Mouse (Mus musculus): ENCODE measurements at regions not wholly inside any gene's neighbourhood (a gene's known extent, or its start where the extent isn't known, plus 50 kb on each side); places are given as distances from the start of the nearest gene placed in this dataset.

DNA sequence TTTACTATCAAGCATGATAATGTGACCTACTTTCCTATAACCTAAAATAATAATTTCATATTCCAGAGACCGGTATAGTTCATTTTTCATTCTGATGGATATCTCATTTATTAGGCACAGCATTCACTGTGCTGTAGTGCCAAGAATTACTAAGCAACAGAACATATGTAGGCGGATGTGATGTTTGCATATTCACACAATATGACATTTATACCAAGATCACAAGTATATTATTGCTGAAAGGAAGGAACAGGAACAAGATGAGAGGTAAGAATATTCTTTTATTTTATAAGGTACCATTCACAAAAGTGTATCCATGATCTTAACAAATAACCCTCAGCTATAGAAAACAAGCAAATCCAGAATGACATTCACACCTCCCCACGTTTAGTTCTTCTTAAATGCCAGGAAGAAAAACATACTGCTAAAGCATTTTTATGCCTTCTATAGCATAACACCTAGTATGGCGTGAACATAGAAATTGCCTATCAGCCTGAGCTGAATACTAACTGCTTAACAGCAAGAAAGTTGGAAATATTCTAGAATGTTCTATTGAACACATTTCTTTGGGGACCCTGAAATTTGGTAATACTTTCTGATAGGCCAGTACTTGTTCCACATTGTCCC, 1062.8 kb upstream of the Acvr2a start:
- no peak for DNase-seq
- TF ChIP-seq POLR2A (IDR thresholded peaks at IDR 0.05; ENCODE audit: low read depth, low read length) (no peak), CTCF (conservative IDR thresholded peaks at IDR 0.05; ENCODE audit: insufficient read depth, insufficient read length, low read depth, low read length) (no peak)
- WGBS: 81% methylated on average over 4 of the region's 4 CpGs
- no peak overlapping the region for H3K27ac ChIP-seq (ENCODE audit: insufficient read depth, low read depth, low read length)
- no peak overlapping the region for H3K4me3 ChIP-seq (ENCODE audit: insufficient read depth, low read depth, low read length)
- H3K27me3 ChIP-seq (replicated peaks; ENCODE audit: control insufficient read depth, insufficient read depth, low read length): no peaks in the 10 kb centered on the region
- H3K4me1 ChIP-seq (ENCODE audit: control insufficient read depth, insufficient read depth, low read length): no peaks in the 10 kb centered on the region
- H3K36me3 ChIP-seq (ENCODE audit: control insufficient read depth, insufficient read depth, low read length): no peaks in the 10 kb centered on the region

DNA sequence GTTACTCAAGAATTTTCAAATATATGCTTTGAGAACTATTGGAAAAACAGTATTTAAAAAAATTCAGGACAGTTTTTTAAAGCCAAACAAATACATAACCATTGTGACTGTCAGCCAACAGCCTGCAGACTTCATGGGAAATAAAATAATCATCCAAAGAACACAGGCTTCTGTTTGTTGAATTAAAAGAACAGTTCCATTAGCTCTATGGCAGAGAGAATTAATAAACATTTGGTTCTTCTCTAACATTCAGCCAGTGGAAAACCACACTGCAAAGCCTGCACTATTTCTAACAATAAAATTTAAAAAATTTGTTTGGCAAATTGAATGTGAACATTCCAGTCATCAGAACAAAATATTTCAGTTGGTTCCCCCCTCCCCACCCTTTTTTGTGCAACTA, 1058.2 kb upstream of the Acvr2a start:
- Histone ChIP-seq H3K27me3 (replicated peaks; ENCODE audit: control insufficient read depth, insufficient read depth, low read length) (no peaks in the 10 kb centered on the region), H3K36me3 (ENCODE audit: control insufficient read depth, insufficient read depth, low read length) (no peaks in the 10 kb centered on the region), H3K27ac (ENCODE audit: insufficient read depth, low read depth, low read length) (no peak overlapping the region), H3K4me3 (ENCODE audit: insufficient read depth, low read depth, low read length) (no peak overlapping the region), H3K4me1 (ENCODE audit: control insufficient read depth, insufficient read depth, low read length) (no peaks in the 10 kb centered on the region)
- no peak for DNase-seq
- TF ChIP-seq POLR2A (IDR thresholded peaks at IDR 0.05; ENCODE audit: low read depth, low read length) (no peak), CTCF (conservative IDR thresholded peaks at IDR 0.05; ENCODE audit: insufficient read depth, insufficient read length, low read depth, low read length) (no peak)

DNA sequence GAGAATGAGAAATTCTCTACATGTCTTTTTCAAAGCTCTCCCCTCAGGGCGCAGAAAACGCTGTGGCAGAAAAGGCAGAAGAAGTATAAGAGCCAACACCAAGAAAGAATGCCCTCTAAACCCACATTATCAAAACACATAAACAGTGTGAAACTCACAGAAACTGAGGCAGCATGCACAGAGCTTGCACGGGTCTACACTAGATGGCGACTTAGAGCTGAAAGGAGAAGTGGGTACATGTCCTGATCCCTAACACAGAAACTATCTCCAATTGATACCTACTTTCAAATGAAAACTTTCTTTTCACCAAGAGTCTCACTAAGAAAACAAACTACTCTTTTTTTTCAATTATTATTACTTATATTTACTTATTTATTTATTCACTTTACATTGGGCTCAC, 1057.7 kb upstream of the Acvr2a start:
- H3K4me3 ChIP-seq (ENCODE audit: insufficient read depth, low read depth, low read length): no peak overlapping the region
- no peaks in the 10 kb centered on the region for H3K27me3 ChIP-seq (replicated peaks; ENCODE audit: control insufficient read depth, insufficient read depth, low read length)
- no peak for DNase-seq
- no peaks in the 10 kb centered on the region for H3K4me1 ChIP-seq (ENCODE audit: control insufficient read depth, insufficient read depth, low read length)
- no peaks in the 10 kb centered on the region for H3K36me3 ChIP-seq (ENCODE audit: control insufficient read depth, insufficient read depth, low read length)
- WGBS: 50% methylated on average over 4 of the region's 4 CpGs
- H3K27ac ChIP-seq (ENCODE audit: insufficient read depth, low read depth, low read length): no peak overlapping the region
- TF ChIP-seq POLR2A (IDR thresholded peaks at IDR 0.05; ENCODE audit: low read depth, low read length) (no peak), CTCF (conservative IDR thresholded peaks at IDR 0.05; ENCODE audit: insufficient read depth, insufficient read length, low read depth, low read length) (no peak)

DNA sequence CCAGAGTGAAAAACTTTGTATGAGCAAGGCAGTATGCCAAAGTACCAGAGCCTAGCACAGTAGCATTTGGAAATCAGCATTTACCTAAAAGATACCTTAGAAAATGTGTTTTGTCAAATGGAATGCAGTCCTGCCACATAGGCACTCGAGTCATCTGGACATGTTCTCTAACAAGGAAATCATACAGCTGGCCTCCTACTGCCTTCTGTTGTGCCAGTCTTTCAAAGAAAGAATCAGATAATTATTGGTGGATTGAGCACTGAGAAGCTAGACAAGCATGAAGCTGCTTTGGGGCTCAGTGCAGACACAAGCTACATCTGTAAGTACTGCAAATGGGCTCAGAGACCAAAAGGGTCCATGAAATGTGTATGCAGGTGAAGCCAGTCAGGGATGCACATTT, 1038.1 kb upstream of the Acvr2a start:
- no peak overlapping the region for H3K4me3 ChIP-seq (ENCODE audit: insufficient read depth, low read depth, low read length)
- H3K4me1 ChIP-seq (ENCODE audit: control insufficient read depth, insufficient read depth, low read length): no peaks in the 10 kb centered on the region
- WGBS: 46% methylated on average over 1 of the region's 1 CpGs
- no peak for DNase-seq
- no peaks in the 10 kb centered on the region for H3K36me3 ChIP-seq (ENCODE audit: control insufficient read depth, insufficient read depth, low read length)
- TF ChIP-seq POLR2A (IDR thresholded peaks at IDR 0.05; ENCODE audit: low read depth, low read length): no peak
- TF ChIP-seq CTCF (conservative IDR thresholded peaks at IDR 0.05; ENCODE audit: insufficient read depth, insufficient read length, low read depth, low read length): no peak
- no peaks in the 10 kb centered on the region for H3K27me3 ChIP-seq (replicated peaks; ENCODE audit: control insufficient read depth, insufficient read depth, low read length)
- no peak overlapping the region for H3K27ac ChIP-seq (ENCODE audit: insufficient read depth, low read depth, low read length)

DNA sequence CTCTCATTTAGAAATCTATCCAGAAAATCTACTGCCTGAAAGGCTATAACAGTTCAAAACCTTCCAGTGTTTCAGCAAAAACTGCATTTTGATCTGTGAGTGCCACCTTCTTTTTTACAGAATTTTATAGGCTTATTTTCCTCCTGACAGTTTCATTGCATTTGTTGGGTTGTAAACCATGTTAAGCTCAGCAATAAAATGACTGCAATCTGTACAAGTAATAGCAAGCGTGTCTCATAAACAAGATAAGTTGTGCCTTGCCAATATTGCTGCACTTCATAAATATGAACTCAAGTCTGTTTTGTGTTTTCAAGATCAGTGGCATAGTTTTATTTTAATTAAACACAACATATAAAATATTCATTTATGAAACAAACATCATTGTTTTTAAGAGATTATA, 1036.9 kb upstream of the Acvr2a start:
- TF ChIP-seq CTCF (conservative IDR thresholded peaks at IDR 0.05; ENCODE audit: insufficient read depth, insufficient read length, low read depth, low read length) (no peak), POLR2A (IDR thresholded peaks at IDR 0.05; ENCODE audit: low read depth, low read length) (no peak)
- Histone ChIP-seq H3K27me3 (replicated peaks; ENCODE audit: control insufficient read depth, insufficient read depth, low read length) (no peaks in the 10 kb centered on the region), H3K36me3 (ENCODE audit: control insufficient read depth, insufficient read depth, low read length) (no peaks in the 10 kb centered on the region), H3K4me3 (ENCODE audit: insufficient read depth, low read depth, low read length) (no peak overlapping the region), H3K4me1 (ENCODE audit: control insufficient read depth, insufficient read depth, low read length) (no peaks in the 10 kb centered on the region), H3K27ac (ENCODE audit: insufficient read depth, low read depth, low read length) (no peak overlapping the region)
- DNase-seq: no peak
- 64% methylated on average over 1 of the region's 1 CpGs for WGBS

DNA sequence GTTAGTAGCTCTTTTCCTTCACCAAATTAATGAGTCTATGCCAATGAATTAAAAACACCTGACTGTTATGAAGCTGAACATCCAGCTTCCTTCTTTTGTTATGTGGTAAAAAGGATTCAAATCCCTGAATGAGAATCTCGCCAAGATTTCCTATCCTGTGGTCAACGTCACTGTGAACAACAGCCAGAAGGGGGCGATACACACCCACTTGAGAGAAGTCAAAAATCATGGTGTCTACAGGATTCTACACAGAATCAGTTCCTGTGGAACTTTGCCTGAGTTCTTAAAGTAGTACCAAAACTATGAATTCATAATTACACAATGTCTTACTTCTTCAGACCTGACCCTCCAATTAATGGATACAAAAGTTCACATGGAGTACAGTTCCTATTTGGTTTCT, 1028.1 kb upstream of the Acvr2a start:
- TF ChIP-seq CTCF (conservative IDR thresholded peaks at IDR 0.05; ENCODE audit: insufficient read depth, insufficient read length, low read depth, low read length): peak; percentile 39
- TF ChIP-seq POLR2A (IDR thresholded peaks at IDR 0.05; ENCODE audit: low read depth, low read length): no peak
- Histone ChIP-seq H3K36me3 (ENCODE audit: control insufficient read depth, insufficient read depth, low read length) (no peaks in the 10 kb centered on the region), H3K27me3 (replicated peaks; ENCODE audit: control insufficient read depth, insufficient read depth, low read length) (no peaks in the 10 kb centered on the region), H3K27ac (ENCODE audit: insufficient read depth, low read depth, low read length) (no peak overlapping the region), H3K4me3 (ENCODE audit: insufficient read depth, low read depth, low read length) (no peak overlapping the region), H3K4me1 (ENCODE audit: control insufficient read depth, insufficient read depth, low read length) (no peaks in the 10 kb centered on the region)
- 6% methylated on average over 3 of the region's 3 CpGs for WGBS
- peak; percentile 35 for DNase-seq

DNA sequence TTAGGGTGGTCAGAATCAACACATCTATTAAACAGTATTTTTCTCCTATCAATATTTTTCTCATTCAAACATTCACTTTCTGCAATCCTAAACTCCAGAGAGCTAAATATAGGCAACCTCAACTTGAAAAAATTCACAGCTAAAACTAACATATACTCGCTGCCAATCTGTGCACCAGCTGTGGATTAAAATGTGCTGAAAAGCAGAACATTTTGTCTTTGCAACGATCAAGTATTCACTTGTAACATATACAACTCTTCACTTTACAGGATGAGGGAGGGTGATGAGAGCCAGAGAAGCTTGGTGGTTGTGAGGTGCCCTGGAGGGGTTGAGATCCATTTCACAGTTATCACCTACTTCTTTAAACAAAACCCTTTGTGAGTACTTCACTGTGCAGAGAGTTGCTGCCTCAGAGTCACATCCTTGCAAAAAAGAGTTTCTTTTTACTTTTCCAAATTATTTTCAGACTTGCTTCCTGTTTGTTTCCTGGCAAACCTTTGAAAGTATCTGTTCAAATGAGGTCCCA, 991.1 kb upstream of the Acvr2a start:
- Histone ChIP-seq H3K27ac (ENCODE audit: insufficient read depth, low read depth, low read length) (peak overlapping the region; percentile 16; the same call in 1 of the 2 replicates), H3K4me1 (ENCODE audit: control insufficient read depth, insufficient read depth, low read length) (no peaks in the 10 kb centered on the region), H3K4me3 (ENCODE audit: insufficient read depth, low read depth, low read length) (no peak overlapping the region), H3K36me3 (ENCODE audit: control insufficient read depth, insufficient read depth, low read length) (no peaks in the 10 kb centered on the region), H3K27me3 (replicated peaks; ENCODE audit: control insufficient read depth, insufficient read depth, low read length) (no peaks in the 10 kb centered on the region)
- peak; percentile 7 for DNase-seq
- 66% methylated on average over 2 of the region's 2 CpGs for WGBS
- TF ChIP-seq POLR2A (IDR thresholded peaks at IDR 0.05; ENCODE audit: low read depth, low read length) (no peak), CTCF (conservative IDR thresholded peaks at IDR 0.05; ENCODE audit: insufficient read depth, insufficient read length, low read depth, low read length) (no peak)

Measured in kidney, adult 2 months (tissue).